Mouse (Mus musculus) embryonic facial prominence, embryonic 10.5 days (tissue): Measurements from ENCODE around the gene 2210011C24Rik. TPM values are rescaled to one million over a fixed set of nuclear protein-coding genes. Genes with fewer than 3 reads are reported as not detected.
A peak's percentile ranks its signal among the peaks of the same experiment; 100 is the strongest.

Experiments used
- DNase-seq: peaks from one replicate; pipeline ENCODE4 v3.0.0-alpha.2; 2017; ENCODE audit warnings: low spot score
- H3K27ac ChIP-seq: fragments of 300-500 bp; sonication (generic); replicated peaks from 2 replicates; pipeline ENCODE4 v1.5.1; 2016; ENCODE audit warnings: mild to moderate bottlenecking
- H3K27me3 ChIP-seq: fragments of 300-500 bp; sonication (generic); replicated peaks from 2 replicates; pipeline ENCODE4 v1.6.1; 2016; ENCODE audit warnings: low read depth, mild to moderate bottlenecking; ENCODE audit not compliant: poor library complexity, severe bottlenecking
- H3K36me3 ChIP-seq: fragments of 300-500 bp; sonication (generic); replicated peaks from 2 replicates; pipeline ENCODE4 v1.6.1; 2016; ENCODE audit warnings: mild to moderate bottlenecking, moderate library complexity
- H3K4me1 ChIP-seq: fragments of 300-500 bp; sonication (generic); 2 replicates; pipeline ENCODE4 v1.6.1; 2016
- H3K4me3 ChIP-seq: fragments of 300-500 bp; sonication (generic); 2 replicates; pipeline ENCODE4 v1.5.1; 2016; ENCODE audit warnings: mild to moderate bottlenecking, moderate library complexity
- H3K9me3 ChIP-seq: fragments of 300-500 bp; sonication (generic); 2 replicates; pipeline ENCODE4 v1.6.1; 2016; ENCODE audit warnings: mild to moderate bottlenecking
- WGBS: fragments of 180-500 bp; shearing (Covaris S2); methylation state at CpG from one replicate; pipeline ENCODE4 v1.1.7; 2016; 5-methylcytosine and 5-hydroxymethylcytosine counted together
- microRNA counts: library from miRNA; unstranded; fragments of <30 nt; microRNA quantifications from one replicate; lab custom pipeline; 2017
- microRNA-seq: library from miRNA; unstranded; fragments of <30 nt; microRNA quantifications from one replicate; pipeline ENCODE4, GENCODE M21; 2017
- polyA plus RNA-seq: library from polyadenylated mRNA; unstranded; fragments of >200 nt; fragmentation: Nextera tagmentation; extraction: Ambion mirVana; gene quantifications from 2 replicates; pipeline ENCODE4 v1.2.1, GENCODE M21; 2016

The 2210011C24Rik gene
- polyA plus RNA-seq, 1 experiment from 2014 or later = not detected

DNA sequence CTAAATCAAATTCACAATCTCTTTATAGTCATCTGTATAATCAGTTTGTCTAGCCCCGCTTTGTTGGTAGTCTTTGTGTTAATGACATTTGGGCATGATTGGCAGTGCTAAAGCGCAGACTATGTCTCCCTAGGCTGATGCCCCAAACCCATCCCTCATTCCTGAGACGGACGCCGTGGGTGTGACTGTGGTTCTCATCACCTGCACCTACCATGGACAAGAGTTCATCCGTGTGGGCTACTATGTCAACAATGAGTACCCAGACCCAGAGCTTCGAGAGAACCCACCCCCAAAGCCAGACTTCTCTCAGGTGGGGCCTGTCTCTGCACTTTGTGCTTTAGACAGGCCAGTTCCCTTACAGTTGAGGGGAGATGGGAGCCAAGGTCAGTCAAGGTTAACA lies 44.3 kb downstream of the 2210011C24Rik start:
- Histone ChIP-seq H3K27ac (no peak overlapping the region), H3K4me3 (no peak overlapping the region), H3K4me1 (peaks cover 13% of the 10 kb centered on the region), H3K27me3 (no peaks in the 10 kb centered on the region), H3K9me3 (no peaks in the 10 kb centered on the region), H3K36me3 (peaks cover 71% of the 10 kb centered on the region)
- 94% methylated on average over 7 of the region's 7 CpGs for WGBS
- DNase-seq = no peak

DNA sequence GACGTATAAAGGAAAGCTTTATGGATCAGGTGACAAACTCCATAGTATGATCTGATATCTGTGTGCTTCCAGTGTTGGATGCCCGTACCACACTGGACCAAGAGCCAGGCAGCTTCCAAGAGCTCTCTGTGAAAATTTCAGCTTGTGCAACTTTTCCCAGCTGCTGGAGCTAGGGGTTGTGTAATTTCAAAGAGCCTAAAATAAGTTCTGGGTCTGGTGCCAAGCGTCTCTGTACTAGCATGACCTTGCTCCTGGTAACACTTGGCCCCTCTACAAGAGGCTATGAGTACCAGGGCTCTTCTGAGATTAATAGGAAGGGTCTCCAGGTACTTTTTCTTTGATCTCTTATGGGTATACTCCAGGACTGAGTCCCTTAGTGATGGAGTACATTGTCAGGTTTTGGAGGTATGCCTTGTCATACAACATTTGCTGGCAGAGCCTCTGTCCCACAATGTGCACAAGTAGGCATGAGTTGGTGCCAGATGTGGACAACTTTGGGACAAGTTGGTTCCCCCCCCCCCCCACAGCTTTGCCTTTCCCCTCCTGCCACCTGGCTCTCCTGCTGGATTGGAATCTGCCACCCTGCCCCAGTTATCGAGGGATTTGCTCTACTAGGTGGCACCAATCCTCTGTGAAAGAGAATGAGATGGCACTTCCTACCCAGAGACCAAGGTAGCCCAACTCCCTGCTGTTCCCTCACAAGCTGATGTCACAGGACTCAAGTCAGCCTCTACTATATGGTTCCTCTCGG lies 47.8 kb downstream of the 2210011C24Rik start:
- Histone ChIP-seq H3K27me3 (no peaks in the 10 kb centered on the region), H3K9me3 (no peaks in the 10 kb centered on the region), H3K4me1 (no peaks in the 10 kb centered on the region), H3K27ac (no peak overlapping the region), H3K36me3 (peaks cover 67% of the 10 kb centered on the region), H3K4me3 (no peak overlapping the region)
- no peak for DNase-seq
- WGBS = 92% methylated on average over 5 of the region's 5 CpGs

MicroRNAs encoded within 50 kb of the gene (microRNA counts, 519-probe panel; counts per million panel counts)
- microRNA mmu-miR-1199 (lab: Ali Mortazavi, UCI) = 188 counts per million, percentile 57 among the panel's probes with 10 or more counts

Small RNA genes within 50 kb of the gene (microRNA-seq; reads per million reads assigned to microRNA genes)
- 3.7 reads per million, percentile 6 among the genes with 10 or more reads in this experiment for gene Mir1199
- 1.2 reads per million for gene Mir8111

Other genes starting within 250 kb of the 2210011C24Rik start
- gene Adgrl1, start 112.1 kb downstream of the 2210011C24Rik start, polyA plus RNA-seq = 12.4 and 13.9 TPM in 2 replicates
- gene Gm10644, start 57.0 kb downstream of the 2210011C24Rik start, polyA plus RNA-seq = 0.54 and 1.0 TPM in 2 replicates
- 95.4 and 105 TPM in 2 replicates for gene Asf1b, start 56.7 kb downstream of the 2210011C24Rik start, polyA plus RNA-seq
- 150 and 153 TPM in 2 replicates for gene Prkaca, start 39.2 kb downstream of the 2210011C24Rik start, polyA plus RNA-seq
- gene Samd1, start 14.5 kb downstream of the 2210011C24Rik start, polyA plus RNA-seq = 12.1 and 12.2 TPM in 2 replicates
- gene 1700067K01Rik, start 10.7 kb downstream of the 2210011C24Rik start, polyA plus RNA-seq = 0.60 and 1.0 TPM in 2 replicates
- 9.3 and 11.5 TPM in 2 replicates for gene Palm3, start 9.3 kb upstream of the 2210011C24Rik start, polyA plus RNA-seq
- gene Il27ra, start 30.4 kb upstream of the 2210011C24Rik start, polyA plus RNA-seq = 0.16 and 0.29 TPM in 2 replicates
- not detected in 2 replicates for gene Rln3, start 32.8 kb upstream of the 2210011C24Rik start, polyA plus RNA-seq
- 1.1 and 1.4 TPM in 2 replicates for gene Gm10643, start 53.0 kb upstream of the 2210011C24Rik start, polyA plus RNA-seq
- 9.7 TPM in 2 replicates for gene Rfx1, start 54.7 kb upstream of the 2210011C24Rik start, polyA plus RNA-seq
- gene Dcaf15, start 92.6 kb upstream of the 2210011C24Rik start, polyA plus RNA-seq = 15.9 and 18.0 TPM in 2 replicates
- gene Podnl1, start 113.8 kb upstream of the 2210011C24Rik start, polyA plus RNA-seq = 0.08 and 0.12 TPM in 2 replicates
- gene Cc2d1a, start 135.8 kb upstream of the 2210011C24Rik start, polyA plus RNA-seq = 20.4 and 21.0 TPM in 2 replicates
- gene 4930432K21Rik, start 135.9 kb upstream of the 2210011C24Rik start, polyA plus RNA-seq = 1.5 and 1.8 TPM in 2 replicates
- gene Nanos3, start 173.0 kb upstream of the 2210011C24Rik start, polyA plus RNA-seq = 2.4 and 3.5 TPM in 2 replicates
- gene Zswim4, start 224.9 kb upstream of the 2210011C24Rik start, polyA plus RNA-seq = 37.2 and 41.7 TPM in 2 replicates
- 409 and 427 TPM in 2 replicates for gene D8Ertd738e, start 237.5 kb upstream of the 2210011C24Rik start, polyA plus RNA-seq
- 64.0 and 64.2 TPM in 2 replicates for gene Mri1, start 245.2 kb upstream of the 2210011C24Rik start, polyA plus RNA-seq